Mouse (Mus musculus) embryonic facial prominence, embryonic 11.5 days (tissue): ENCODE measurements at regions not wholly inside any gene's neighbourhood (a gene's known extent, or its start where the extent isn't known, plus 50 kb on each side); places are given as distances from the start of the nearest gene placed in this dataset.
A peak's percentile ranks its signal among the peaks of the same experiment; 100 is the strongest.

Experiments
- ATAC-seq: fragments of 200-750 bp; cut with Nextera tagmentation; replicated peaks from 2 replicates; pipeline ENCODE4 v1.8.0; 2017; ENCODE audit warnings: low read depth; ENCODE audit not compliant: insufficient number of reproducible peaks, low FRiP score, low TSS enrichment
- DNase-seq: peaks from one replicate; pipeline ENCODE4 v3.0.0-alpha.2; 2015; ENCODE audit warnings: low spot score
- H3K27ac ChIP-seq: fragments of 300-500 bp; sonication (generic); replicated peaks from 2 replicates; pipeline ENCODE4 v1.5.1; 2014; ENCODE audit warnings: mild to moderate bottlenecking, low read depth, low read length, control low read depth
- H3K27me3 ChIP-seq: fragments of 300-500 bp; sonication (generic); 2 replicates; pipeline ENCODE4 v1.6.1; 2014; ENCODE audit warnings: mild to moderate bottlenecking, low read length, moderate library complexity, mixed read lengths; ENCODE audit not compliant: control insufficient read depth, insufficient read depth
- H3K36me3 ChIP-seq: fragments of 300-500 bp; sonication (generic); replicated peaks from 2 replicates; pipeline ENCODE4 v1.6.1; 2014; ENCODE audit warnings: low read depth, mild to moderate bottlenecking, low read length, moderate library complexity, mixed read lengths; ENCODE audit not compliant: control insufficient read depth, insufficient read depth
- H3K4me1 ChIP-seq: fragments of 300-500 bp; sonication (generic); 2 replicates; pipeline ENCODE4 v1.6.1; 2014; ENCODE audit warnings: low read length, mixed read lengths; ENCODE audit not compliant: control insufficient read depth, insufficient read depth
- H3K4me2 ChIP-seq: fragments of 300-500 bp; sonication (generic); 2 replicates; pipeline ENCODE4 v1.6.1; 2014; ENCODE audit warnings: low read depth, mild to moderate bottlenecking, control low read depth, low read length, moderate library complexity
- H3K4me3 ChIP-seq: fragments of 300-500 bp; sonication (generic); 2 replicates; pipeline ENCODE4 v1.5.1; 2014; ENCODE audit warnings: low read depth, low read length, control low read depth
- H3K9ac ChIP-seq: fragments of 300-500 bp; sonication (generic); replicated peaks from 2 replicates; pipeline ENCODE4 v1.6.1; 2014; ENCODE audit warnings: mild to moderate bottlenecking, control low read depth, low read length
- H3K9me3 ChIP-seq: fragments of 300-500 bp; sonication (generic); replicated peaks from 2 replicates; pipeline ENCODE4 v1.6.1; 2016; ENCODE audit warnings: mild to moderate bottlenecking, low read length, inconsistent platforms, mixed read lengths; ENCODE audit not compliant: control insufficient read depth
- WGBS: fragments of 180-500 bp; shearing (Covaris S2); extraction: QIAGEN DNeasy Blood & Tissue Kit; methylation state at CpG from one replicate; pipeline ENCODE4 v1.1.7; 2014; 5-methylcytosine and 5-hydroxymethylcytosine counted together

GRCm38 (mm10) chr15:11774717-11775116 lies 132.4 kb downstream of the Npr3 start:
- no peaks in the 10 kb centered on the region for H3K36me3 ChIP-seq
- ATAC-seq (no peak), DNase-seq (peak; percentile 80)
- H3K27ac ChIP-seq = no peak overlapping the region
- no peak overlapping the region for H3K4me2 ChIP-seq
- no peaks in the 10 kb centered on the region for H3K4me1 ChIP-seq
- H3K4me3 ChIP-seq = no peak overlapping the region
- no peaks in the 10 kb centered on the region for H3K9me3 ChIP-seq
- 13% methylated on average over 5 of the region's 5 CpGs for WGBS
- H3K9ac ChIP-seq = no peak overlapping the region
- H3K27me3 ChIP-seq = no peaks in the 10 kb centered on the region

- Histone ChIP-seq H3K27ac (no peak overlapping the region), H3K4me3 (no peak overlapping the region), H3K27me3 (no peaks in the 10 kb centered on the region), H3K4me2 (no peak overlapping the region), H3K9me3 (no peaks in the 10 kb centered on the region), H3K36me3 (no peaks in the 10 kb centered on the region), H3K9ac (no peak overlapping the region), H3K4me1 (no peaks in the 10 kb centered on the region)
- WGBS = 76% methylated on average over 1 of the region's 1 CpGs
- ATAC-seq (no peak), DNase-seq (no peak)
These were observed 136.5 kb downstream of the Npr3 start for GRCm38 (mm10) chr15:11770596-11770995.

DNA sequence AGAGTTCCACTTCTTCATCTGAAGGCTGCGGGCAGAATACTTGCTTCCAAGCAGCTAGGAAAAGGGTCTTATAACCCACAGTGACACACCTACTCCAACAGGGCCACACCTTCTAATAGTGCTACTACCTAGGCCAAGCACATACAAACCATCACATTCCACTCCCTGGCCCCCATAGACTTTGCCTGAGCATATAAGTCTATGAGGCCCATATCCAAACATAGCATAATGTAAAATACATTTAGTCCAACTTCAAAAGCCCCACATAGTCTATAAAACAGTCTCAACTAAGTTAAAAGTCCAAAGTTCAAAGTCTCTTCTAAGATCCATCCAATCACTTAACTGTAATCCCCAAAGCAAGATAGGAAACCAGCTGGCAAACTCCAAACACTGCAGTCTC lies 149.1 kb downstream of the Npr3 start:
- WGBS = 86% methylated on average over 1 of the region's 1 CpGs
- no peak overlapping the region for H3K4me2 ChIP-seq
- no peaks in the 10 kb centered on the region for H3K9me3 ChIP-seq
- no peak for ATAC-seq
- no peak overlapping the region for H3K9ac ChIP-seq
- H3K4me3 ChIP-seq = no peak overlapping the region
- no peak for DNase-seq
- H3K27me3 ChIP-seq = no peaks in the 10 kb centered on the region
- H3K27ac ChIP-seq = no peak overlapping the region
- no peaks in the 10 kb centered on the region for H3K4me1 ChIP-seq
- no peaks in the 10 kb centered on the region for H3K36me3 ChIP-seq

DNA sequence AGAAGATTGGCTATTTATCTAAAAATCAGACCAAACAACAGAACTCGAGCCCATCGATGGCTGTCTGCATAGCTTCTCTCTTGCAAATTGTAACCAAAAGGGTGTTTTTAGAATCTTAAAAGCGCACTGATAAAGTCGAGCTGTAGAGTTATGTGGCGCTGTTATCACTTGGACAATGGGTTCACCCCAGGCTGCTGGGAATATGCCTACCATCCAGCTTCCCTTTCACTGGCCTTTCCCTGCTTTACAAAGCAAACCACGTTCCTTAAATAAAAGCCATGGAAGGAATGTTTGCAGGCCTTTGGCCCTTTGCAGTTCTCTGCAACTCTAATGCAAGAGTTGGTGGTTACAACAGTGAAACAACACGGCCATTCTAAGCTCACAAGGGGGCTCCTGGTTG lies 150.3 kb downstream of the Npr3 start:
- no peak for ATAC-seq
- WGBS = 81% methylated on average over 7 of the region's 7 CpGs
- no peak overlapping the region for H3K27ac ChIP-seq

DNA sequence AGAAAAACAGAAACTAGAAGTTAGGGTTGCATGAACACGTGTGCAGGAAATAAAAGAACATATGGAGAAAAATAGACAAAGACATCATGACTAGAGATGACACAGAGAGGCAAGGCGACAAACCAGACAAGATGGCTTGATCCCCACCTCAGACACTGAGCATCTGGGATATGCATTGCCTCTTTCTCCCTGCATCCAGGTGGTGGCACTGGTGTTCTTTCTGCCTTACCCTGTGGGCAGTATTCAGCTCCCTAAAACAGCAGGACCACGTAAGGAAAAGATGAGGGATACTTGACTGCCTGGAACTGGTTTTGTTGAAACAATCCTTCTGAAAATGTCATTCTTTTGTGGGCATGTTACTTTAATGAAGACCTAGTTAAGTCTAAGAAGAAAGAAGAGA lies 153.9 kb downstream of the Npr3 start:
- Histone ChIP-seq H3K4me3 (no peak overlapping the region), H3K36me3 (no peaks in the 10 kb centered on the region), H3K4me1 (no peaks in the 10 kb centered on the region), H3K27ac (no peak overlapping the region), H3K27me3 (no peaks in the 10 kb centered on the region), H3K9ac (no peak overlapping the region), H3K9me3 (no peaks in the 10 kb centered on the region), H3K4me2 (no peak overlapping the region)
- 27% methylated on average over 3 of the region's 3 CpGs for WGBS
- DNase-seq = peak; percentile 70
- no peak; the same call in 1 of the 2 replicates for ATAC-seq

More for the DNA sequence above, 150.3 kb downstream of the Npr3 start:
- H3K4me3 ChIP-seq = no peak overlapping the region
- no peaks in the 10 kb centered on the region for H3K4me1 ChIP-seq
- H3K9ac ChIP-seq = no peak overlapping the region
- no peak for DNase-seq
- no peaks in the 10 kb centered on the region for H3K36me3 ChIP-seq
- no peaks in the 10 kb centered on the region for H3K9me3 ChIP-seq
- no peaks in the 10 kb centered on the region for H3K27me3 ChIP-seq
- H3K4me2 ChIP-seq = no peak overlapping the region

DNA sequence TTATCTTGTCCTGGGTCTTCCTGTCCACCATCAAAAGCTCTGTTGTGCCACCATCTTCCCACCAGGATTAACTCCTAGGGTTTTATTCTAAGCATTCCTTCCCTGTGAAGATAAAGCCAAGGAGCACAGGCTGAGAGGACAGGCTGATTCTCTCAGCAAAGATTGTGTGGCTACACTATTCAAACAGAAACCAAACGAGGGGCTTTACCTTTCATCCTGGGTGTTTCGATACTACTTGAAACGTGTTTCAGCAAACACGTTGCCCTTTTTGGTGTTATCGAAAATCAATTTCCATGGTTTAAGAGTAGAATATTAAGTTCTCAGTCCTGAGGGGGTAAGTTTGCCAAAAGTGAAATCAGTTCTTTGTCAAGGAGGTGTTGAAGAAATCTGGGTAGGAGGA lies 156.2 kb downstream of the Npr3 start:
- ATAC-seq (no peak), DNase-seq (no peak)
- no peaks in the 10 kb centered on the region for H3K4me1 ChIP-seq
- no peak overlapping the region for H3K27ac ChIP-seq
- no peaks in the 10 kb centered on the region for H3K27me3 ChIP-seq
- no peak overlapping the region for H3K4me3 ChIP-seq
- no peaks in the 10 kb centered on the region for H3K9me3 ChIP-seq
- 67% methylated on average over 5 of the region's 5 CpGs for WGBS
- H3K36me3 ChIP-seq = no peaks in the 10 kb centered on the region
- no peak overlapping the region for H3K9ac ChIP-seq
- H3K4me2 ChIP-seq = no peak overlapping the region

DNA sequence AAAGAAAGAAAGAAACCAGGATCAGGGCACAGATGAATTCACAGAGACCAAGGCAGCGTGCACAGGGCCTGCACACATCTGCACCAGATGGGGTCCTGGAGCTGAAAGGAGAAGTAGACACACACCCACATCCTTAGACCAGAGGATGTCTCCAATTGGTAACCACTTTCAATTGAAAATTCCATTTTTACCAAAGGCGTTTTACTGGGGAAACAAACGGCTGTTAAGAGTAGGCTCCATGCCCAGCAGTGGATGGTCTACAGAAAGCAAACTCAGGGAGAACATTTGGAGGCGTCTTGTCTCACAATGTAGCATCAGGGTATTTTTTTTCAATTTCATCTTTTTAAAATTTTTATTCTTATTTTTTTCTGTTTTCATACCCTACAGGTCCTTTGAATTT lies 157.6 kb downstream of the Npr3 start:
- Histone ChIP-seq H3K9ac (no peak overlapping the region), H3K4me1 (no peaks in the 10 kb centered on the region), H3K4me2 (no peak overlapping the region), H3K9me3 (no peaks in the 10 kb centered on the region), H3K4me3 (no peak overlapping the region), H3K27ac (no peak overlapping the region), H3K27me3 (no peaks in the 10 kb centered on the region), H3K36me3 (no peaks in the 10 kb centered on the region)
- ATAC-seq = no peak
- 91% methylated on average over 4 of the region's 4 CpGs for WGBS
- DNase-seq = no peak

DNA sequence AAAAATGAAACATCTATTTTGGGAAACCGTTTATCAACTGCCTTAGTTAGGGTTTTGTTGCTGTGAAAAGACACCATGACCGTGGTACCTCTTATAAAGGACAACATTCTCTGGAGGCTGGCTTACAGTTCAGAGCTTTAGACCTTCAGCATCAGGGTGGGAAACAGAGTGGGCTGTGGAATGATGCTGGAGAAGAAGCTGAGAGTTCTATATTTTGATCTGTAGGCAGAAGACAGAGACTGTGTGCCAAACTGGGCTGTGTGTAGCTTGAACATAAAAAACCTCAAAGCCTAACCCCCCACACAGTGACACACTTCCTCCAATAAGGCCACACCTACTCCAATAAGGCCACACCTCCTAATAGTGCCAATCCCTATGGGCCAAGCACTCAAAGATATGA lies 158.8 kb downstream of the Npr3 start:
- H3K9ac ChIP-seq = no peak overlapping the region
- no peaks in the 10 kb centered on the region for H3K36me3 ChIP-seq
- no peak overlapping the region for H3K4me3 ChIP-seq
- no peaks in the 10 kb centered on the region for H3K27me3 ChIP-seq
- WGBS = 86% methylated on average over 2 of the region's 2 CpGs
- ATAC-seq (no peak), DNase-seq (no peak)
- no peaks in the 10 kb centered on the region for H3K9me3 ChIP-seq
- H3K27ac ChIP-seq = no peak overlapping the region
- no peaks in the 10 kb centered on the region for H3K4me1 ChIP-seq
- no peak overlapping the region for H3K4me2 ChIP-seq
